Mouse (Mus musculus) thymus, postnatal 4 days (tissue): ENCODE results near the gene Rpl41.
A peak's percentile ranks its signal among the peaks of the same experiment; 100 is the strongest.

Experiments
- DNase-seq: peaks from one replicate; pipeline ENCODE4 v3.0.0; 2021

Rpl41 gene

DNA sequence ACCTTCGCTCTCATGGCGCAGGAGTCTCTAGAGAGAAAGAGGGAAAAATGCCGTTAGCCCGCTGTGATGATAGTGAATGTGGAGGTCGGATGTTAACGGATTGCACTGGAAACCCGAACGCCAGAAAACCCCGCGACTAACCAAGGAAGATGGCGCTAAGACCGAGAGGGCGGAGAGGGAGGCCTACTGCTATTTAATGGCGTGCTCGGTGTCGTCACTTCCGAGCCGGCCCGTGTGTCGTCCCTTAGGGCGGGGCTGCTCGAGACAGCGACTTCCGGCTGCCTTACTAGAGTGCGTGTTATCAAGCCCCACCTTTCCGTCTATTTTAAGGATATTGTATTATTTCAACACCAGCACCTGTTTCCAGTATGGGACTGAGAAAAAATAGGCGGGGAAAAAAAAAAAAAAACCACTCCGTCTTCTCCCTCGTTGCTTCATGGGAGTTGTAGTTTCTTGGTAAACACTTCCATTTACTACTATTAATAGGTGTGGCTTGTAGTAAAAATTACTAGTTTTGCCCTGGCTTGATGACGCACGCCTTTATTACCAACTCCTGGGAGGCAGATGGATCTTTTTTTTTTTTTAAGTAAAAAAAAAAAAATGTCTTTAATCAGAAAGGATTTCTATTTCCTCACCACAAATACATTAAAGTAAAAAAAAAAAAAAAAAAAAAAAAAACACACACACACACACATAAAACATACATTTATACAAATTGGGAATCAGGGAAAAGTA is at the start of gene Rpl41:
TSS of gene Rpl41 (minus strand) at position 359 of the 735 bp plus-strand sequence.
- peak; percentile 92 for DNase-seq

DNA sequence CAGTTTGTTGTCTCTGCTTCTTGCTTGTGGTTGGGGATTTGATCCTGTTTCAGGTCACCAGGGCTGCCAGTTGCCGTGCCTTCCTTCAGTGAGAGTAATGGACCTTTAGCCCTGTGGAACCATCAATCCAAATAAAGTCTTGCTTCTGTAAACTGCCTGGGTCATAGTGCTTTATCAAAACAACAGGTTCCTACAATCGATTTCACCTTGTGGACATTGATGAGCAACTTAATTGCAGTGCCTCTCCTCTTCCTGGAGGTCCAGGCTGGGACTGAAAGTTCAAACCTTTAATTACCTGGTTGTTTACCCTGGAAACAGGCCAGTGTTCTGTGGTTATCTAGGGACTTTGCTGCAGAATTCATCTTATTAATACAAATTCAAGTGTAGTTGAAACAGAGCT is 49.4 kb upstream of the Rpl41 start:
- no peak for DNase-seq

DNA sequence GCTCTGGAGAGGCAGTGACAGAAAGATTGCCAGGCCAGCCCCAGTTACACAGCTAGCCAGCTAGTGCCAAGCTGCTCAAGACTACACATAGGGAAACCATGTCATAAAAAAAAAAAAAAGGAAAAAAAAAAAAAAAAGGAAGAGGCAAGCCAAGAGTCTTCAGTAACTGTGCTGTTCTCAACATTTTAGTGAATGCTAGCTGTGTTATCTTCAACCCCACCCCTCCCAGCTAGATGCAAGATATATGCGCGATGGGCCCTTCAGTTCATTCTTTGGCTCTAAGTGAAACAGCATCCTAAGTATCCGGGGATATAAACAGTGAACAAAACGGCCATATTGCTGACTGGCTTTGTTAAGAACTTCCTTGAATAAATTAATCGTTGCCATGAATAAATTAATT is 43.7 kb upstream of the Rpl41 start:
- no peak for DNase-seq

- DNase-seq, result no peak
Measured at GRCm38 (mm10) chr10:128591436-128591835, 42.3 kb upstream of the Rpl41 start.

GRCm38 (mm10) chr10:128590193-128590690 is 41.1 kb upstream of the Rpl41 start:
- peak; percentile 84 for DNase-seq

GRCm38 (mm10) chr10:128589464-128590192 is 40.5 kb upstream of the Rpl41 start, which contains the start of gene Erbb3:
Gene Erbb3, minus strand, starts transcription at chr10:128589652.
- DNase-seq, result peak; percentile 58

DNA sequence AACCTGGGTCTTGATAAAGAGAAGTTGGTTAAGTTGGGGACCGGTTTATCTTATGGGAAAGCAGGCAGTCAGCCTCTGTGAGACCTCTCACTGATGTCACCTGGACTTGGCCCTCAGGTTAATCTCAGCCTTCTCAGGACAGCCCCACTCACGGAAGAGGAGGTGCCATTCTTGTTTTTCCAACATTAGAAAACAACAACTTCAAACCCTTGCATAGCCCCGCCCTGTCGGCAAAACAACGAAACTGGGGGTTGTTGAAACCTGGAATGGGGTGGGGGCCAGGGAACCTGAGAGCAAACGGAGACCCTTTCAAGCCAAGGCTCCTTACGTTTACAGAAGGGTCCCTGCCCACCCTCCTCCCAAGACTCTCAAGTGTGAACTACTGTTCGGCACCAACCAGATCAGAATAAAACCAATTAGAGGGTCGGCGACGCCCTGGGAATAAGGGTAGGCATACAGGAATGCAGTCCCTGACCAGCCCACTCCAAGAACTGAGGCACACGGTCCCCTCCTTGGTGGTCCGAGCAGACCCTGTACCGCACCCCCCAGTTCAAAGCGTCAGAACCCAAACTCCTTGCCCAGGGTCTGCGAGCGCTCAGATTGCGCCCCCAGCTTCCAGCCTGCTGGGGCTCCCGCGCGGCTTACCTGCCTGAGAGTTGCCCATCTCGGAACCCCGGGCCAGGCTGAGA is 39.8 kb upstream of the Rpl41 start:
- DNase-seq, result peak; percentile 64

DNA sequence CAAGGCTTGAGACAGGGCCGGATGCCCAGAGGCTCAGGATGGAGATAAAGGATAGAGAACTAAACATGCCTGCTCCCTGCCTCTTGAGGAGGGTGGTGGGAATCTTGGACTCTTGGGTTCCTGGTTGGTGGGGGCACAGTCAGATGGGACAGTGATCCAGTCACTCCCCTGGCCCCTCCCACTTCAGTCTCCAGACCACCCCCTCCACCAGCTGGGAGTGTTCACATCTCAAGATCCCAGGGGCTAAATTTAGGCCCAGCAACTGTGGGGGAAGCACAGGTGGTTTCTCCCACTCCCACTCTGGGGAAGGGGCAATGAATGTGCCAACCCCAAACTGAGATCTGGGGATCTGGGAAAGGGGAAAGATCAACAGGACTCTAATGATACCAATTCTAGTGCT is 39.0 kb upstream of the Rpl41 start:
- no peak for DNase-seq

GRCm38 (mm10) chr10:128587697-128588096 is 38.6 kb upstream of the Rpl41 start:
- peak; percentile 58 for DNase-seq

- DNase-seq, result peak; percentile 67
Measured at GRCm38 (mm10) chr10:128587120-128587519, 38.0 kb upstream of the Rpl41 start.

- no peak for DNase-seq
Measured at GRCm38 (mm10) chr10:128586546-128586945, 37.4 kb upstream of the Rpl41 start.

GRCm38 (mm10) chr10:128584386-128584785 is 35.3 kb upstream of the Rpl41 start:
- peak; percentile 32 for DNase-seq

DNA sequence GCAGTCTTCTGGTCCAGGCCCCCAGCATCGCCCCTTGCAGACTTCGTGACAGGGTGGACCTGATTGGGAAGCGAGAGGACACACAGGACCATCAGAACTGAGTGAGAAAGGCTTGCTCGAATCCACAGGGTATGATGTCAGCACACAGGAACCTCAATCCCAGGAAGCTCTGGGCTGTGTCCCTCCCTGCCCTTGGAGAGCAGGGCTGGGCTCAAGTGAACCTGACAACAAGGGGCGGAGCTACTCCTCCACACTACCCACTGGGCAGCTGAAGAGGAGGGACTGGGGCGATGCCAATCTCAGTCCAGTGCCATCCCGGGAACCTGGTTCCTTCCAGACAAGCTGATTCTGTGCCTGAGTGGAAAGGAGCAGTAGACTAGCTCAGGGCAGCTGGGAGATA is 34.5 kb upstream of the Rpl41 start:
- no peak for DNase-seq

DNA sequence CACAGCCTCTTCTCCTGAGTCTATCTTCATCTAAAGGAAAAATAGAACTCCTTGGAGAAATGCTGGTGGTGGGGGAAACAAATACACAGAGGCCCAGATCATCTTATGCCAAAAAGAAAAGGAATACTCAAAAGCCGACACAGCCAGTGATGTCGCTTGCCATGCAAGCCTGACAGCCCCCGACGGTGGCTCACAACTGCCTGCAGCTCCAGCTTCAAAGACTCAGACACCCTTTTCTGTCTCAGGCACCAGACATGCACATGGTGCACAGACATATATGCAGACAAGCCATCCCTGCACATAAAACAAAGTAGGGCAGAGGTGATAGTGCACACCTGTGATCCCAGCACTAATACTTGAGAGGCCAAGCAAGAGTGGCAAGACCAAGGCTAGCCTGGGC is 30.6 kb upstream of the Rpl41 start:
- peak; percentile 56 for DNase-seq

DNA sequence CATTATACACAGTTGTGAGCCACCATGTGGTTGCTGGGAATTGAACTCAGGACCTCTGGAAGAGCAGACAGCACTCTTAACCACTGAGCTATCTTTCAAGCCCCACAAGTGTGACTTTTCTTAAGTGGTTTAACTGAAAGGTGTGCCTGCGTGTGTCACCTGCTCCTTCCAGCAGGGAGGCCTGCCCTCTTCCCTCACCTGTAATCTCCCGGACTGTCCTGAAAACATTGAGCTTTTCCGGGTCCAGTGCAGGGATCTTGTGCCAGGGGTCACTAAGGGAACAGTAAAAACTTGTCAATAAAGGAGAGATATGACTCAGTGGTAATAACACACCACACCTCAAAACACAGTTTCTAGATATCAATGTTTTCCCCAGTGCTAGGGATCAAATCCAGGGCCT is 30.2 kb upstream of the Rpl41 start:
- DNase-seq, result no peak

- no peak for DNase-seq
Measured at GRCm38 (mm10) chr10:128578330-128578729, 29.2 kb upstream of the Rpl41 start.

GRCm38 (mm10) chr10:128575063-128575462 is 26.0 kb upstream of the Rpl41 start:
- peak; percentile 41 for DNase-seq

DNA sequence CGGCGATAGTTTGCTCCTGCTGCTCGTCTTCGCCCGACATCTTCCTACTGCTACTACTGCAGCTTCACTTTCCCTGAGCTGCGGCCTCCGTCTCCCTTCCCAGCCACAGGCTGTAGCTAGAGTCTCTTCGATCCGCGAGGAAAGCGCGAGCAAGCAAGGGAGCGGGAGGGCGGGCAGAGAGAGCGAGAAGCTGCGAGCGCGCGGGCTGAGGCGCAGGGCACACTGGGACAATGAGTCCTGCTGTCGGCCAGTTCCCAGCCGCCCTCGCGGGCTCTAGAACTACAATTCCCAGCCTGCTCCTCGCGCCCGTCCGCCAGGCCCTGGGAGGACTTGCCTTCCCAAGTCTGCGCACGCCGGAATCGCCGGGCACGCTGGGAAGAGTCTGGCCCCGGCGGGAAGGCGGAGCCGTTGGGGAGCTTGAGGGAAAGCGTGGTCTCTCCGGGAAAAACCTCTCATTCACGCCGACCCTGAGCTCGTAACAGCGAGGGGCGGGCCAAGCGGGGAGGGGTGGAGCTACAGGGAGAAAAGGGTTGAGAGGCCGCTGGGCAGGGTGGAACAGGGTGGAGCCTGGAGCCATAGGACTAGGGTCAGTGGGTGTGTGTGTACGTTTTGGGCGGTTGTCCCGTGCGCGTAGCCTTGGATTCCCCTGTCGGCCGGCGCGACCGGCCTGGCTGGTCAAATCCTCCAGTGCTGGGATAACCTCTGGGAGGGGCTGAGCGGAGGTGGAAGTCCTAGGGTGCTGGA is 16.9 kb upstream of the Rpl41 start, which contains the start of gene Pa2g4:
TSS of gene Pa2g4 (minus strand) at position 200 of the 744 bp plus-strand sequence.
- peak; percentile 95 for DNase-seq

DNA sequence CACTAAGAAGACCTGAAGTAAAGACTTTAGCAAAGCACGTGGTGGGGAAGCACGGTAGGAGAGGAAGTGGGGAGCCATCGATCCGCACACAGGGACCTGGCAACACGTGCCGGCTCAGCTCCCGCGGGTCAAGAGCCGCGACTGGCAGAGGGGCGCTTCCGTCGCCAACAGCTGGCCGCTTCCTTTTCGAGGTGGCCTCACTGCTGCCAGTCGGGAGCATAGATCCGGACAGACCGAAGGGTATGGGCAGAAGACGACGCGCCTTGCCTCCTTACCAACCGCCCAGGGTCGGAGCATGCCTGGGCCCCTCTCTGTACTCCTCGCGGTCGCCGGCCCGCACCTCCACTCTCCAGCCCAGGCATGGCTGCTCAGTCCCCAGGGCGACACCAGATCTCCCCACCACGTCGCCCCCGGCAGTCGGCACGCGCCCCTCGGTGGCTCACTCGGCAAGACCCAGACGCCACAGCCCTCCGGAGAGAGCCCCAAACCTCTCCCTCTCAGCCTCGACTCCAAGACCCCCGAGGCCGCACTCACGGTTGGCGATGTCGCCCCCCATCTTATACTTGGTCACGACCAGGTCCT is 16.2 kb upstream of the Rpl41 start:
- no peak for DNase-seq

DNA sequence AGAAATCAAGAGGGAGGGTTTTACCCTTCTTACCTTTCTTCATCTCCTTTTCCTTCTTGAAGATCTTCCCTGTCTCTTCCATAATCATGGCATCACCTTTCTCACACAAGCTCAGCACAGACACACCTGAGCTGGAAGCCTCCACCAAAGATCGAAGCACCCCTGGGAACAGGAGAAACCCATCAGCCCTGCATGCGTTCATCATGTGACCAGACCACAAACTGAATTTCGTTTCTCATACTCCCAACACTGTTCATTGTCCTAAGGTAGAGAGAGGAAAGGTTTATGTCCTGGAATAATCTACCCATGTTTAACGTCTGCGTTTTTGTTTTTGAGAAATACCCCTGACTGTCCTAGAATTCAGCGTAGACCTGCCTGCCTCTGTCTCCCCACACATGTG is 14.4 kb upstream of the Rpl41 start:
- DNase-seq, result no peak

- no peak for DNase-seq
Measured at GRCm38 (mm10) chr10:128556963-128557362, 7.9 kb upstream of the Rpl41 start.

DNA sequence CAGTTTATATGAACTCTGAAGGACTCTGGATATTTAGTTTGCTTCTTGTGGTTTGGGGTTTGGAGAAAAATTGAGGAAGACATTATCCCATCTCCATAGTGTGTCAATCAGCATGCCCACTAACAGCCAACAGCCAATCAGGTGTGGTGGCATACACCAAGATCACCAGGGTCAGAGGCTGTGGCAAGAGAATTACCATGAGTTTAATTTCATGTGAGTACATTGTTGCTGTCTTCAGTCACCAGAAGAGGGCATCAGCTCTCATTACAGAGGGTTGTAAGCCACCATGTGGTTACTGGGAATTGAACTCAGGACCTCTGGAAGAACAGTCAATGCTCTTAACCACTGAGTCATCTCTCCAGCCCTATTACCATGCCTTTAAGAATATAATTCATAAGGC is 7.2 kb upstream of the Rpl41 start:
- no peak for DNase-seq
